Mouse (Mus musculus): ENCODE data around the gene Gm5737.

Gene Gm5737

DNA sequence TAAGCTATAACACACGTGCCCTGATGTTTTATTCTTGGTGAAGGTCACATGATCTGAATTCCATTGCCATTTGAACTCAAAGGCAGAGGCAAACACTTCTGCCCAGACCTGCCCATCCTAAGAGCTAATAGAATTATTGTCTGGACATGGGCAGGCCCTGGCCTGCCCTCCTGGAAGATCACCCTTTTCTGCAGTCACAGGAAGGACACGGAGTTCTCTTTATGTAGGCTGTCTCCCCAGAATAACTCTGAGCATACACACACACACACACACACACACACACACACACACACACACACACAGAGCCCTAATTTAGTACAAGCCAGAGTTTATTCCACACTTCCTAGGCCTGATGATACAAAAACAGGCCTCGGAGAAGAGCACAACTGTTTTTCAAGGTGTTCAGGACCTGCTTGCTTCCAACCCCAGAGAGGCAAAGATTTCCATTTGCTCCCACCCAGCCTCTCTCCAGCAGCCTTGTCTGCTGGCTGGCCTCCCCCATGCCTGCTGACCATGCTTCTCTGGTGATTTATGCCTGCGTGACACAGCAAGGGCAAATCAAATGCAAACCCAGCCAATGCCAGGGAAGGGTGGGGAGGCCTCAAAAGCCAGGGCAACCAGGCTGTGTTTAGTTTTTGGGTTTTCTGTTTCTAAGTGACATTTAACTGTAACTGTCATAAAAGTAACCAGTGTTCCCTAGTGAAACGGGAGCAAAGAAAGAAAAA, 26.4 kb downstream of the Gm5737 start:
- in situ Hi-C loops (cut with MboI; ENCODE audit: low pct_unique_long_range_greater_than_20kb in 1 of 2, low sequenced_read_pairs in 2 of 2, unreplicated experiment in 1 of 2): loop anchor here (5.0 to 25.0 kb wide), 2 partner anchors 74 to 274 kb away; no protein-coding TSS in a partner anchor

DNA sequence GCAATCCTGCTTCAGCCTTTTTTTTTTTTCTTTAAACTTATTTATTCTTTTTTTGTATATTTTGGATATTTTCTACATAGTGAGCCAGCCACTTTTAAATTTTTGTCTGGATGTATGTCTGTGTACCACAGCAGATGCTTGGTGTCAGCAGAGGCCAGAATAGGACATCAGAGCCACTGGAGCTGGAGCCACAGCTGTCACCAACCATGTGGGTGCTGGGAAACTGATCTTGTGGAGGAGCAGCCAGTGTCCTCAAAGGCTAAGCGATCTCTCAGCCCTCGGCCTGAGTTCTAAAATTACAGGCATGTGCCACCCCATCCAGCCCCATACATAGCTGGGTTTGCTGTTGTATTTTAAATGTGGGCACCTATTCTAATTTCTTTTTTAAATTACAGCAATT, 27.6 kb downstream of the Gm5737 start:
- in situ Hi-C loops (cut with MboI; ENCODE audit: low pct_unique_long_range_greater_than_20kb in 1 of 2, low sequenced_read_pairs in 2 of 2, unreplicated experiment in 1 of 2): loop anchor here (5.0 to 25.0 kb wide), 3 partner anchors 63 to 273 kb away; no protein-coding TSS in a partner anchor

DNA sequence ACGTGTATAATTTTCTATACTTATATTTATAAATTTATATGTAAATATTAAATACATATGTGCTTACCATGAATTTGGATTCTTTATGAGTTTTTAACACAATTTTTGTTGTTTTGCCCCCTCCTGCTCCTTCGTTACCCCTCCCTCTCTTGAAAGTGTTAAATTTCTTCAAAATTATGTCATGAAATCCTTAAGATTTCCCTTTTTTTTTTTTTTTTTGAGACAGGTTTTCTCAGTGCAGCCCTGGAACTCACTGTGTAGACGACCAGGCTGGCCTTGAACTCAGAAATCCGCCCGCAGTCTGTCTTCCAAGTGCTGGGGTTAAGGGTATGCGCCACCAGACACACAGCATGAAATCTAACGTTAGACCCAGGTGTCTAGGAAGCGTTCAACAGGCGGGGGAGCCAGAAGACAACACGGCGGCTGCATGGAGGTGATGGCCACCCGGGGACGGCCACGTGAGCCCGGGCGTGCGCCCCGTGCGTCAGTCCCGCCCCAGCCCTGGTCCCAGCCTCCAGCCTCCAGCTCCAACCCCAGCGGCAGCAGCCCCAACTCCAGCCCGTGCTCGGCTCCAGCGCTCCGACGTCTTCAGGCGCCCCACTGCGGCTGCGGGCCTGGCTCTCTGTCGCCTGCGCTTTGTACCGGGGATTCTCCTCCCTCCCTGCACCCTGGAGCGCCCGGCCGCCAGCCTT, 30.3 kb downstream of the Gm5737 start, which contains the start of gene Eef2k:
Gene Eef2k, plus strand, starts transcription at position 487 of the 692 bp plus-strand sequence.
- in situ Hi-C loops (cut with MboI; ENCODE audit: low pct_unique_long_range_greater_than_20kb in 1 of 2, low sequenced_read_pairs in 2 of 2, unreplicated experiment in 1 of 2): loop anchor here in 1 of 2 experiments (5.0 to 25.0 kb wide), 2 partner anchors 60 to 270 kb away; no protein-coding TSS in a partner anchor

DNA sequence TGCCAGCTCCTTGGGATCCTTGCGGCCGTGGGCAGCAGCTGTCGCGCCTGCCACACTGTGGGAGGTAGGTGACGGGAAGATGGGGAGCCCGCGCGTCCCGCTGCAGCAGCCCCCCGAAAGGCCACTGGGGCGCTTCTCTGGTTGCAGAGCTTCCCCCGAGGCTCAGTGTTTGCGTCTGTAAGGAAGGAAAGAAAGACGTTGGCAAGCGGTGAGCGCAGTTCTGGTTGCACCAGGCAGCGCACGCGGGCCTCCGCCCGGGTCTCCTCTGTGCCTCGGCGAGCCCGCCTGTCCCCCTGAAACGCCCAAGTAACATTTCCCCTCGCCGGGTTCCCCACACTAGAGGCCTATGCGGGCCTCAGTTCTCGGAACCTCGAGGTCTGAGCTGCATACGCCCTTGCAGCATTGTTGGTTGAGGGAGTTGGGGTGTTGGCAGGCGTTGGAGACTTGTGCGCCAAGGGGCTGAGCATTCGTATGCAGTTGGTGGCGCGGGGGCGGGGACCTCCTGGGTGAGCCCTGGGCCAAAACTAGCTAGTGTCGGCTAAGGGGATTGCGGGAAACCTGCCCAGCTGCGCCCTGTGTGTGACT, 31.0 kb downstream of the Gm5737 start:
- in situ Hi-C loops (cut with MboI; ENCODE audit: low pct_unique_long_range_greater_than_20kb in 1 of 2, low sequenced_read_pairs in 2 of 2, unreplicated experiment in 1 of 2): loop anchor here in 1 of 2 experiments (5.0 to 25.0 kb wide), 2 partner anchors 59 to 269 kb away; no protein-coding TSS in a partner anchor

DNA sequence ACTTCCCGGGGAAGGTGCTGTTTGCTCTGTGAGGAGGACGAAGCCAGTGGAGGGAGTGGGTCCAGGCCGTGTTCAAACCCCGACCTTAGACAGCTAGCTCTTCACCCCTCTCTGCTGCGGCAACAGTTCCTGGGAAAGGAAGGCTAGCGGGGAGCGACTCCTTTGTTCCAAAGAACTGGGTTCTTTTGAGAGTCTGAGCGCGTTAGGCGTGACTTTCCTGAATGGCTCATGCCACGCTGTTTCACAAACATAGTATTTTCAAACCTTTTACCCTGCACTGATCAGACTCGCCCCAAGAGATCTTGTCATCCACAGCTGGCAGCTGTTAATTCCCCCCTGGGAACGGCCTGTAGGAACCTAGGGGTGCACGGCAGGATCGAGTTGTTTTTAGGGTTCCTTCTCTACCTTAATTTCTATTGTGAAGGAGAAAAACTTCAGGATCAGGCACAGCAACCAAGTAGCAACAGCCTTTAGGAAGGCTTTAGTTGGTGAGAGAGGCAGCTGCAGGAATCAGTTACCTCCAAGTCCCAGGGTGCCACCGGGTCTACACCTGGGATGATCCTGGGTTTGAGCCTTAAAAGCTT, 31.8 kb downstream of the Gm5737 start:
- in situ Hi-C loops (cut with MboI; ENCODE audit: low pct_unique_long_range_greater_than_20kb in 1 of 2, low sequenced_read_pairs in 2 of 2, unreplicated experiment in 1 of 2): loop anchor here in 1 of 2 experiments (5.0 to 25.0 kb wide), 2 partner anchors 58 to 268 kb away; no protein-coding TSS in a partner anchor

DNA sequence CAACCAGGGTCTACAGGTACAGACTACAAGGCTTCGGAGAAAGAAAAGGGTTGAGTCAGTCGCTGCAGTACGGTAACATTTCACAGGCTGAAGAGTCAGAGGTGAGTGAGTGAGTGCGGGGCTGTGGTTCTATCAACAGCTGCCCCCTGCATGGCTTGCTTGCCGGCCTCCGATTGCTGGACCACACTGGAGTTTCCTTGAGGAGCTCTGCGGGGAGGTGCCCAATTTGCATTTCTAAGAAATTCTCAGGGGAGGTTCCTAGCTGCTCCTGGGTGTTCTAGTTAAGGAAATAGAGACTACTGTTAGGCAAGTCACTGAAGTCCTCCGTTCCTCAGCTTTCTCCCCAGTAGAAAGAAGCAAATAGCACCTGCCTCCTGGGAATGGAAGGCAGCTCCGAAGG, 32.5 kb downstream of the Gm5737 start:
- in situ Hi-C loops (cut with MboI; ENCODE audit: low pct_unique_long_range_greater_than_20kb in 1 of 2, low sequenced_read_pairs in 2 of 2, unreplicated experiment in 1 of 2): loop anchor here in 1 of 2 experiments (5.0 to 25.0 kb wide), 2 partner anchors 58 to 268 kb away; no protein-coding TSS in a partner anchor

DNA sequence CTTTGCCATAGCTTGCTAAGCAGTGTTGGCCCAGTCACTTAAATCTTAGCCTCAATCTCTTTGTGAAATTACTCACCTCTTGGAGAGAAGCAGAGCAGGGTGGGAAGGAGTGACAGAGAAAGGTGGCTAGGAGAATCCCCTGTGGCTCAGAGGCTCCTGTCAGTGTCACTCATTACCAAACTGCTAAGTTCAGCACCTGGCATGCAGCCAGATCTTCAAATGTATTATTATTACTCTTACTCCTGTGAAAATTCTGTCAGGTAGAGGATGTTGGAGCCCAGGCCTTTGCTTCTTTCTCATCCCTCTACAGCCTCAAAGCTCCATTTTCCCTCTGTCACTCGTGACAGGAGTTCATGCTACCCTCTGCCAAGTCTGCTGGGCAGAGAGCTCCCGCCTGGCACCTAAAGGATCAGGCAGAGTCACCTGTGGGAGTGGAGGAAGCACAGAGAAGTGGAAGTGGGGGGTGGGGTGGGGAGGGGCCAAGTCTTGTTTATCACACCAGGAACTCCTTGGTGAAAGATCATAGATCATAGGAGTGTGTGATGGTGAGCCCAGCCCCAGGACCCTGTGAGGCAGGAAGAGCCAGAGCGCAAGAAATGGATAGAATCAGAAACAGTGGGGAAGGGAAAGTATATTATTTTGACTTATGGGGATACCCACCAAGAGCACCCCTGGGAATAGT, 36.8 kb downstream of the Gm5737 start:
- in situ Hi-C loops (cut with MboI; ENCODE audit: low pct_unique_long_range_greater_than_20kb in 1 of 2, low sequenced_read_pairs in 2 of 2, unreplicated experiment in 1 of 2): loop anchor here in 1 of 2 experiments (25.0 kb wide), 1 partner anchor 263 kb away; no protein-coding TSS in a partner anchor

DNA sequence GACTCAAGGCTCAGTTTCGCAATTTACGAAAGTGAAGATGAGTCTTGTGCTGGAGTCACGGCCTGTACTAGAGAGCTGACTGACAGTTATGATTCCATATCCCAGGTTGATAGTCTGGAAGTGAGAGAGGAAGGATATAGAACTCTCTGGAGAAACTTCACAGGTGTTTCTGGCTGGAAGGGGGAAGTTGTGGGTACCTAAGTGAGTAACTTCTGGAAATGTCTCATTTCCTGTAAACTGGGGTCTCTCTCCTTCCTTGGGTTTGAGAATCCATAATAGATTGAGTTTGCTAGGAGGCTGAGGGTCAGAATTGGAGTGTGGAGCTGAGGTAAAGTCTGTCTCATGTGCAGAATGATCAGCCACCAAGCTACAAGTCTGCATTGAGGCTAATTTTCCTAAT, 38.0 kb downstream of the Gm5737 start:
- in situ Hi-C loops (cut with MboI; ENCODE audit: low pct_unique_long_range_greater_than_20kb in 1 of 2, low sequenced_read_pairs in 2 of 2, unreplicated experiment in 1 of 2): no loop called here

DNA sequence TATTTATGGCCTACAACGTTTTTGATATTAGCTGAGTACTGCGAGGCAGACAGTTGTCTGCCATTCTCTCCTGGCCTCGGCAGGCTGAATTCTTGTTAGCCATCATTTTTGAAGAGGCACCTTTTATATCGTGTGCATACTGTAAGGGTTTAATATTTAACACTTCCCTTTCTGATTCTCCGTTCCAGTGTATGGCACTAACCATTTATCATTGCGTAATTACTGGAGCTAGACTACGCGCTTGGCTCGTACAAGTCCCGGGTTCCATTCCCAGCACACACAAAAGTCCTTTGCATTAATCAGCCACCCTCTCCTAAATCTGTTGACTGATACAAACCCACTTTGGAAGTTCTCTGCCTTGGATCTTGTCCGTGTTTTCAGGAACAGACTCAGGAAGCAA, 47.7 kb downstream of the Gm5737 start:
- in situ Hi-C loops (cut with MboI; ENCODE audit: low pct_unique_long_range_greater_than_20kb in 1 of 2, low sequenced_read_pairs in 2 of 2, unreplicated experiment in 1 of 2): no loop called here

DNA sequence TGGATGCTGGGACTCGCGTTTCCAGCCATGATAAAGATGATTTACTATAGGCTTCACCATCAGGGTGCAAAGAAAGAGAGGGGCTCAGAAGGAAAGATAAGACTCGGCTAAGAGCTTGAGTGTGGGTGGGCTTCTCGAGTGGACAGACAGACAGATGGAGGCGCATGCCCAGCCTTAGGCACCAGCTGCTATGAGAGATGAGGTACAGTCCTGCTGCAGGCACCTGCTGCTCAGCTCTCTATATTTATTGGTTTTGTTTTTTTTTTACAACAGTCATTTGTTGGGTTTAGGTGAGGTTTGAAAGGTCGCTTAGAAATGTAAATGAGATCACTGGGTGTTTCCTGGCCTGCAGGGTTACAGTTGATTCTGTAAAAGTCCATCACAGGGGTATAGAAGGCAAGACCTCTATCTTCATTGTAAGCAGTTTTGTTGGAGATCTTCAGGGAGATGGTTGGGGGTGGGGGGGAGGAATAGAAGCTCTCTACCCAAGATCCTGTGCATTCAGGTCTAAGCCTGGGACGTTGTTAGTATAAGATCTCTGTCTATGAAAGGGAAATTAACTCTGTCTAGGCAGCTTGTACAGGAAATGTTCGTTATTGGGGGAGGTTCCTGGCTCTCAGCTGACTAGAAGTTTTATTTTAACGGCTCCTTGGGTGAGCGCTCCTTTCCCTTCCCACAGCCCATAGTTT, 48.8 kb downstream of the Gm5737 start:
- in situ Hi-C loops (cut with MboI; ENCODE audit: low pct_unique_long_range_greater_than_20kb in 1 of 2, low sequenced_read_pairs in 2 of 2, unreplicated experiment in 1 of 2): no loop called here

DNA sequence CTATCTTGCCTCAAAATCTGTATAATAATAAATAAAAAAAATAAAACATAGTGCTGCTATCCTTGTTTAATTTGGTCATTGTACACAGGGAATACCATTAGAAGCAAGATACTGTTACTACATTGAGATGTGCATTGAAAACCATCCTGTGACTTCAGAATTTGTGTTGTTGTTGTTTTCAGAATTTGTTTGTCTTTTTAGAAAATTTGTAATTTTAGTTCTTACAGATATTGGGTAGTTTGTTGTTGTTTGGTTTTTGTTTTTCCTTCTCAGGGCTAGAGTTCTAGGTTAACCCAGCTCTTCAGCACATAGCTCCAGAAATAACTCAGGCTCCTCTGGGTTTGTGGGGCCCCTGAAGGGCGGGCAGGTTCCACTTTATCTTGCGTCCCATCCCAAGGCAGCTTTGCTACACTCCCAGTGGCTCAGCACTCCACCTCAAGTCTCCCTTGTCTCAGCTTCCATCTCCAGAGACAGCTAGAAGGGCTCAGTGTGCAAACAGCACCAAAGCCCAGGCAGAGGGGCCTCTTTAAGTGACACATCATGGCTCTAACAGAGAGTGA, 49.4 kb downstream of the Gm5737 start:
- in situ Hi-C loops (cut with MboI; ENCODE audit: low pct_unique_long_range_greater_than_20kb in 1 of 2, low sequenced_read_pairs in 2 of 2, unreplicated experiment in 1 of 2): no loop called here

DNA sequence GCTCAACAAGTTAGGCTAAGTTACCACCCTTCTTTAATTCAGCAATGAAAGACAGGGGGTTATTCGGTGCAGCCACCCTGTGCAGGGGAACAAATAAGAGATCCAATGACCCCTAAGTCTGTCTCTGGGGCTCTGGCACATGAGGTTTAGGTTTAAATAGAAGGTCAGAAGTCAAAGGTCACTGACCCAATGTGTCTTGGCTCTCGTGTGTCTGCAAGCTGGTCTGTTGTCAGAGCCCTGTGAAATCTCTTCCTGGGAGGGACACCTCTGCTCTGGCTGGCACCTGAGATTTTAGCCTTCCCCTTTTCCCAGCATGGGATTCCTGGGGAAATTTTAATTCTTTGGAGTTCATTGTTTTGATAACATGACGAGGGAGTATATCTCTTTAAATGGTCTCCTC, 50.0 kb downstream of the Gm5737 start:
- in situ Hi-C loops (cut with MboI; ENCODE audit: low pct_unique_long_range_greater_than_20kb in 1 of 2, low sequenced_read_pairs in 2 of 2, unreplicated experiment in 1 of 2): no loop called here

DNA sequence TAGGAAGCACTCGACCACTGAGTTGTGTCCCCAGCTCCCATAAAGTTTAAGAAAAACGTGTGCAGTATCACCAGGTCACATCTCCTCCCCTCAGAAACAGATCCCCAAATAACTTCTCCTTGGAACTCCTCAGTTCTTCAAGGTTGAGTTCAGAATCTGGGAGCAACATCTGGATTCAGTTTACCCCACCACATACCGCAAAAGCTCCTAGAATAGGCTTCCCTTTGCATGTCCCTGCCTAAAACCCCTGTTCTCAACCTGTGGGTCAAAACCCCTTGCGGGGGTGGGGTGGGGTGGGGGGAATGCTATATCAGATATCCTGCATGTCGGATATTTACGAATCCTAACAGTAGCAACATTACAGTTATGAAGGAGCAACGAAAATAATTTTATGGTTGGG, 50.5 kb downstream of the Gm5737 start:
- in situ Hi-C loops (cut with MboI; ENCODE audit: low pct_unique_long_range_greater_than_20kb in 1 of 2, low sequenced_read_pairs in 2 of 2, unreplicated experiment in 1 of 2): no loop called here

DNA sequence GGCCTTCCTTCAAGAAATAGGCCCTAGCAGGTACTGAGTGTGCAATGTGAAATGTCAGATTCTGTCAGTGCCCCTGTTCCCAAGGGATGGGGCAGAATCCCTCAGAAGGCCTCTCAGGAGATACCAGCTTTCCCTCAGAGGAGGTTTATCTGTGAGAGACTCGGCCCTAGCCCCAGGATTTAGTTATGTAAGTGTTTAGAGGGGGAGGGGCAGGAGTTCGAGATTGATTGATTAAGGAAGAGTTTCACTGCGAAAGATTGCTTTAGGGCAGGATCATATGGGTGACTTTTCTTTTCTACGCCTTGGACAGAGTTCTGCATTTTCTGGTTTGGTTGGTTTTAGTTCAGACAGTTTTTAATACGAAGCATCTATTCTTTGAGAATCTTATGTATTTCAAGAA, 51.3 kb downstream of the Gm5737 start:
- in situ Hi-C loops (cut with MboI; ENCODE audit: low pct_unique_long_range_greater_than_20kb in 1 of 2, low sequenced_read_pairs in 2 of 2, unreplicated experiment in 1 of 2): no loop called here

DNA sequence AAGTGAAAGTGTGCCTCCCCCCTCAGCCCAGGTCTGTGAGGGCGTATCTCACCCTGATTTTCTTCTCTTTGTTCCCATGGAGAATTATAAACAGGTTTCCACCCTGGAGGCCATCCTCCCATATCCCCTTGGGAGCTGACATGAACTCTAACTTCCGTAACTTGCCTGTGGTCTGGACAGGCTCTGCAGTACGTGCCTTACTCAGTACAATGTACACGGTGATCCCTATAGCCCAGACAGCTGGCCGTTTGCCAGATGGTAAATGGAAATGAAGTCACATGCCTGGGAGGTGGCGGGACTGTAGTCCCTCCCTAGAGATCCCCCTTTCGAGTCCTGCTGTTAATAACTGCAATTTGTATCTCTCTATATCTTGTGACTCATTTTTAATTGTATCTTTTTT, 52.9 kb downstream of the Gm5737 start:
- in situ Hi-C loops (cut with MboI; ENCODE audit: low pct_unique_long_range_greater_than_20kb in 1 of 2, low sequenced_read_pairs in 2 of 2, unreplicated experiment in 1 of 2): no loop called here

DNA sequence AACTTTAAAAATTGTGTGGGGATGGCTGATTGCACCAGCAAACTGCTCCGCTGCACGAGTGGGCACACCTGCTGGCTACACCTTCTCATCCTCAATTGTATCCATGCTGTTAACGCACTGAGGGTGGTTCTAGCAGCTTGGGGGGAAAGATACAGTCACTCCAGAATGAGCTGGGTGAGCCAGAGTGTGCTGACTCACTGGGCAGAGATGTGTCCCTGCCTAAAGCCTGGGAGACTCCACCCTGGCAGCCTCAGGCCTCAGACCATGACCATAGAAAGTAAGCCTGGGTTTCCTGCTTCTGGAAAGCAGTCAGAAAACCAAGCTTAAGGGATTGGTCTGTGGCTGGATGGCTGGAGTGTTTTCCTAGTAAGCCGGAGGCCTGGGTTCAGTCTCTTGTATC, 53.7 kb downstream of the Gm5737 start:
- in situ Hi-C loops (cut with MboI; ENCODE audit: low pct_unique_long_range_greater_than_20kb in 1 of 2, low sequenced_read_pairs in 2 of 2, unreplicated experiment in 1 of 2): no loop called here

DNA sequence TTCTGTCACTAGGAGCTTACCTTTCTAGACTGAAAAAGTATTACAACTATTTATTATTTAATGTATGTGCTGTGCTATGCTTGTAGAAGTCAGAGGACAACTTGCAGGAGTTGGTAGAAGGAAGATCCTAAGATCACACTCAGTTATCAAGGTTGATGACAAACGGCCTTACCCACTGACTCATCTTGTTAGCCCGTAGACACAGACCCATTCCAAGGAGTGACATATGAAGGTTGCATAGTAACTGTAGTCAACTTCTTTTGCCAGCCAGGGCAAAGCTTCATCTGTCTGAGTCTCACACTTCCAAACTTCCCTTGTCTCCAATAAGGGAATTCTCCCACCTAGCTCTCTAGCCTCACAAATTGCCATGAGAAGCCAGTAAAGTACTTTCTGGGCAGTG, 54.5 kb downstream of the Gm5737 start:
- in situ Hi-C loops (cut with MboI; ENCODE audit: low pct_unique_long_range_greater_than_20kb in 1 of 2, low sequenced_read_pairs in 2 of 2, unreplicated experiment in 1 of 2): no loop called here
